Mouse (Mus musculus) C2C12 (cell line): ENCODE measurements around the gene Scyl2. TPM values are rescaled to one million over a fixed set of nuclear protein-coding genes. Genes with fewer than 3 reads are reported as not detected.

ENCODE experiments used
- H3K27me3 ChIP-seq: one replicate; pipeline ENCODE4 v1.6.1; 2011; ENCODE audit not compliant: control insufficient read depth, insufficient read depth, insufficient read length
- H3K36me3 ChIP-seq: one replicate; pipeline ENCODE4 v1.6.1; 2011; ENCODE audit not compliant: control insufficient read depth, insufficient read depth
- H3K4me3 ChIP-seq: one replicate; pipeline ENCODE4 v1.5.1; 2011; ENCODE audit warnings: mild to moderate bottlenecking, control low read depth; ENCODE audit not compliant: poor library complexity, insufficient read depth, severe bottlenecking
- H3K79me2 ChIP-seq: one replicate; pipeline ENCODE4 v1.6.1; 2011; ENCODE audit not compliant: control insufficient read depth, insufficient read depth
- H3K79me3 ChIP-seq: one replicate; pipeline ENCODE4 v1.6.1; 2011; ENCODE audit warnings: low read depth, control low read depth
- H3ac ChIP-seq: one replicate; pipeline ENCODE3; 2011; ENCODE audit warnings: low read depth; ENCODE audit not compliant: control insufficient read depth, insufficient read length
- CEBPB ChIP-seq: IDR thresholded peaks from one replicate; pipeline ENCODE4 v1.6.1; 2011; ENCODE audit warnings: low read depth, mild to moderate bottlenecking, control low read depth, moderate library complexity
- CTCF ChIP-seq: IDR thresholded peaks from one replicate; pipeline ENCODE4 v1.5.1; 2011; ENCODE audit not compliant: control insufficient read depth, insufficient read depth, insufficient read length
- FOSL1 ChIP-seq: IDR thresholded peaks from one replicate; pipeline ENCODE4 v1.8.0; 2011; ENCODE audit warnings: mild to moderate bottlenecking, low read length; ENCODE audit not compliant: poor library complexity, insufficient read depth, severe bottlenecking
- MAX ChIP-seq: IDR thresholded peaks from one replicate; pipeline ENCODE4 v1.6.1; 2011; ENCODE audit warnings: mild to moderate bottlenecking, control low read depth
- MYOD1 ChIP-seq: IDR thresholded peaks from one replicate; pipeline ENCODE4 v1.6.1; 2011; ENCODE audit warnings: low read depth; ENCODE audit not compliant: control insufficient read depth, insufficient read length
- MYOG ChIP-seq: IDR thresholded peaks from one replicate; pipeline ENCODE4 v1.6.1; 2011; ENCODE audit not compliant: control insufficient read depth, insufficient read length; ENCODE audit errors: extremely low read depth
- USF1 ChIP-seq: IDR thresholded peaks from one replicate; pipeline ENCODE4 v1.6.1; 2011; ENCODE audit warnings: low read depth, mild to moderate bottlenecking, control low read depth, moderate library complexity
- polyA plus RNA-seq: library from polyadenylated mRNA; unstranded; fragments of >200 nt; fragmentation: generic; extraction: Trizol; gene quantifications from one replicate; pipeline ENCODE4 v1.2.1, GENCODE M21; 2012; ENCODE audit warnings: missing spikeins

The Scyl2 gene
- polyA plus RNA-seq, 1 experiment = 6.7 TPM

DNA sequence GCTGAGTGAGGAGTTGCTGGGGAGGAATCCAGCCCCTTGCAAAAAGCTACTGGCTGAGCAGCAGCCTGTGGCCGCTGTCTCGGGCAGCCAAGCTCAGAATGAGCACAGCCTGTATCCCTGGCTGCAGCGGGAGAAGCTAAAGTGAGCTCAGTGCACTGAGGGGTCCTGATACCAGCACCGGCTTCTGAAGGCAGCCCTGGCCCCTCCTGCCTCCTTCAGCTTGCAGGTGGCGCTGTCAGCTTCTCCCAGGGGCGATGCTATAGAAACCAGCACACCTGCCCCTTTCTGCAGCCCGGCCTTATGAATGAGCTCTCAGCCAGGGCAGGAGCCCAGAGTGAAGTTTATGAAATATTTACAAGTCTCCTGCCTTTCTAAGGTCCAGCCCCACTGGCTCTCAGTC is 65.0 kb downstream of the Scyl2 start, which contains the start of gene Slc17a8:
Slc17a8 (minus strand) TSS at position 125 of the 400 bp plus-strand sequence.
- Histone ChIP-seq H3K79me2 (no peaks in the 10 kb centered on the region), H3K79me3 (no peaks in the 10 kb centered on the region), H3K4me3 (no peak within 1 kb of the TSS), H3K36me3 (no peaks in the 10 kb centered on the region), H3K27me3 (no peaks in the 10 kb centered on the region), H3ac (no peak within 1 kb of the TSS)
- TF ChIP-seq MYOG (no peak), CTCF (no peak), CEBPB (no peak), FOSL1 (no peak), USF1 (no peak), MAX (no peak), MYOD1 (no peak)

DNA sequence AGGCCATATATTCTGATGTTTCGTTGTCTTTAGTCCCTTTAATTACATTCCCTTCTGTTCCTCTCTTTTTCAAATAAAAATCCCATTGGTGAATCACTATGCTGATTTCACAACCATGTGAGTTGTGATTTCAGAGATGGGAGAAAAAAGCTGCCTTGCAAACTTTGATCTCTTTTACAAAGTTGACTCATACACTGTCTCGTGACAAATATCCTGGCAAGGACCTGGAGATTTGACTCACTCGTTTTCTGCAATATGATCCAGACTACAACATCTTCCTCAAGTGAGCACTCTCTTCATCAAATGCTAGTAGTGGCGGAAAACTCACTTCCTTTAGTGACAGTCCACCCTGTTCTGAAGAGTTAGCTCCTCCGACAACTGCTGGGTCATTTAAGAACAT is 86.8 kb downstream of the Scyl2 start:
- Histone ChIP-seq H3K4me3 (no peak overlapping the region), H3K79me2 (no peaks in the 10 kb centered on the region), H3K27me3 (no peaks in the 10 kb centered on the region), H3K36me3 (no peaks in the 10 kb centered on the region), H3ac (no peak overlapping the region), H3K79me3 (no peaks in the 10 kb centered on the region)
- TF ChIP-seq CTCF (no peak), MYOD1 (no peak), USF1 (peak; percentile 66), MAX (peak; percentile 30), FOSL1 (peak; percentile 83), CEBPB (peak; percentile 96), MYOG (no peak)

GRCm38 (mm10) chr10:89597275-89597674 is 88.8 kb downstream of the Scyl2 start:
- Histone ChIP-seq H3K27me3 (no peaks in the 10 kb centered on the region), H3K36me3 (no peaks in the 10 kb centered on the region), H3ac (no peak overlapping the region), H3K79me2 (no peaks in the 10 kb centered on the region), H3K79me3 (no peaks in the 10 kb centered on the region), H3K4me3 (no peak overlapping the region)
- TF ChIP-seq MYOG (no peak), FOSL1 (no peak), CEBPB (no peak)

DNA sequence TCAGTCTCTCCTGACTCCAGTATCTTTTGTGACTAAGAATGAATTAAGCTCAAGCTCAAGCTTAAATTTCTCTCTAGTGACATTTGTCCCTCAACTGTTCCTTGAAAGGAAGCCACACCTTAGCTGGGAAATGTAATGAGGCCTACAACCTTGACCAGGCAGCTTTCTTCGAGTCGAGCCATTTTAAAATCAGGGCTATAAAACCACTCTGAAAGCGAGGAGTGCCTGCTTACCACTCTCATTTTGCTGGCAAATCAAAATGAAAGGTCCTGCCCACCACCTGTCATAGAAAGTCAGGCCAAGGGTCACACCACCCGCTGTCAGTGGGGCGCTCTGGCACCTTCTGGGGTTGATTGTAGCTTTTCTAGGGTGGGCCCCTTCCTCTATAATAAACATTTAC is 90.2 kb downstream of the Scyl2 start:
- TF ChIP-seq MYOG (no peak), MAX (no peak), CEBPB (no peak), USF1 (no peak), CTCF (no peak), FOSL1 (no peak), MYOD1 (no peak)
- H3K4me3 ChIP-seq = no peak overlapping the region
- no peaks in the 10 kb centered on the region for H3K27me3 ChIP-seq
- no peak overlapping the region for H3ac ChIP-seq
- no peaks in the 10 kb centered on the region for H3K79me2 ChIP-seq
- no peaks in the 10 kb centered on the region for H3K79me3 ChIP-seq
- H3K36me3 ChIP-seq = no peaks in the 10 kb centered on the region

GRCm38 (mm10) chr10:89595514-89595913 is 90.6 kb downstream of the Scyl2 start:
- Histone ChIP-seq H3K27me3 (no peaks in the 10 kb centered on the region), H3K79me2 (no peaks in the 10 kb centered on the region), H3K79me3 (no peaks in the 10 kb centered on the region), H3ac (no peak overlapping the region), H3K36me3 (no peaks in the 10 kb centered on the region), H3K4me3 (no peak overlapping the region)
- TF ChIP-seq CTCF (no peak), CEBPB (no peak), USF1 (no peak), MAX (no peak), MYOG (no peak), MYOD1 (no peak), FOSL1 (no peak)

GRCm38 (mm10) chr10:89594309-89594708 is 91.8 kb downstream of the Scyl2 start:
- Histone ChIP-seq H3K79me2 (no peaks in the 10 kb centered on the region), H3ac (no peak overlapping the region), H3K27me3 (no peaks in the 10 kb centered on the region), H3K36me3 (no peaks in the 10 kb centered on the region), H3K79me3 (no peaks in the 10 kb centered on the region), H3K4me3 (no peak overlapping the region)
- TF ChIP-seq USF1 (no peak), CEBPB (no peak), MYOG (no peak), MAX (no peak), MYOD1 (no peak), CTCF (no peak), FOSL1 (no peak)
